Mouse (Mus musculus) heart, postnatal 0 days (tissue): ENCODE measurements at regions not wholly inside any gene's neighbourhood (a gene's known extent, or its start where the extent isn't known, plus 50 kb on each side); places are given as distances from the start of the nearest gene placed in this dataset.

Experiments
- CTCF ChIP-seq: IDR thresholded peaks from 2 replicates; pipeline ENCODE4 v1.5.1; 2016; ENCODE audit warnings: antibody characterized with exemption, control low read depth, low read depth
- EP300 ChIP-seq: IDR thresholded peaks from 2 replicates; pipeline ENCODE4 v1.6.1; 2016; ENCODE audit warnings: antibody characterized with exemption, low read depth

DNA sequence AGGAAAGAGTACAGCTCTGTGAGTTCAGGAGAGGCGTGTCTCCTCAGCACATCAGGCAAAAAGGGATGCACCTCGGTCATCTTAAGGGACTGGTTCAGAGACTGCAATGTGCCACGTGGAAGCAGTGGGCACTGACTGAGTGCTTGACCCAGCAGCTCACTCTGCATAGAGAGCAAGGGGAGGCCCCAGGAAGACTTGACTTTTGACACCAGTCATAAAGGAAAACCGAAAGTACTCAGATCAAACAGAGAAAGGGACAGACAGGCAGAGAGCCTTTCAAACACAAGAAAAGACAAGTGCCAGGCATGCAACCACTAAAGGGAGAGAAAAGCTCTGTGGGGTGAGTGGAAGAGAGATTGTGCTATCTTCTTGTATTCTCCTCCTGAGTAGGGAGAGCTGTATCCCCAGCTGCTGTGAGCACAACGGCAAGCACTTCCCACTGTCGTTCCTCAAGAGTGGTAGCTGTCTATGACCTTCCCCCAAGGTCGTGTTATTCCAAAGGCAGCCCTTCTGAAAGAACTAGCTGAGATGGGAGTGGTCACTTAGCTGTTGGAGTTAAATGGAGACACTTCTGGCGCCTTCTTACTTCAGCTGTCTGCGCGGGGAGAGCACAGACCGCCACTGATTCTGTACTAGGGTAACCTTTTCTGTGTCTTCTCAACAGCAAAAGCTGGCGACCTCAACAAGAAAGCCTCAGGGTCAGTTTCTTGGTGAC lies 119.4 kb upstream of the Cpeb2 start:
- no peak for TF ChIP-seq CTCF
- TF ChIP-seq EP300, result no peak
